Mouse (Mus musculus) myocyte (in vitro differentiated cells): Measurements from ENCODE around the gene Nphs1.

Experiments used
- CEBPB ChIP-seq: IDR thresholded peaks from 2 replicates; pipeline ENCODE4 v1.6.1; 2011; ENCODE audit warnings: mild to moderate bottlenecking, moderate library complexity; ENCODE audit not compliant: poor library complexity, insufficient read depth, severe bottlenecking
- E2F4 ChIP-seq: IDR thresholded peaks from one replicate; pipeline ENCODE4 v1.6.1; 2011; ENCODE audit warnings: mild to moderate bottlenecking, control low read depth, moderate library complexity; ENCODE audit not compliant: insufficient read depth
- MAX ChIP-seq: IDR thresholded peaks from one replicate; pipeline ENCODE4 v1.6.1; 2011; ENCODE audit warnings: low read depth, mild to moderate bottlenecking, control low read depth
- MYOD1 ChIP-seq, 3 experiments: IDR thresholded peaks; one replicate each; pipeline ENCODE4 v1.6.1; 2011; ENCODE audit warnings: control low read depth in 2 of 3, low read depth in 2 of 3, mild to moderate bottlenecking in 2 of 3, moderate library complexity in 1 of 3; ENCODE audit not compliant: insufficient read length in 2 of 3, control insufficient read depth in 1 of 3
- MYOG ChIP-seq, 3 experiments: IDR thresholded peaks; one replicate each; pipeline ENCODE4 v1.6.1; 2011; ENCODE audit warnings: control low read depth in 2 of 3, low read depth in 2 of 3, mild to moderate bottlenecking in 2 of 3; ENCODE audit not compliant: insufficient read length in 2 of 3, control insufficient read depth in 1 of 3, insufficient read depth in 1 of 3
- POLR2A ChIP-seq: IDR thresholded peaks from one replicate; pipeline ENCODE4 v1.6.1; 2011; ENCODE audit warnings: low read depth, mild to moderate bottlenecking, control low read depth, moderate library complexity; ENCODE audit not compliant: insufficient read length
- POLR2AphosphoS2 ChIP-seq: IDR thresholded peaks from one replicate; pipeline ENCODE4 v1.6.1; 2011; ENCODE audit warnings: low read depth, control low read depth; ENCODE audit not compliant: insufficient read length
- REST ChIP-seq: IDR thresholded peaks from one replicate; pipeline ENCODE4 v1.6.1; 2011; ENCODE audit warnings: mild to moderate bottlenecking, control low read depth, moderate library complexity; ENCODE audit not compliant: insufficient read depth, insufficient read length
- SRF ChIP-seq: IDR thresholded peaks from one replicate; pipeline ENCODE4 v1.6.1; 2011; ENCODE audit warnings: low read depth; ENCODE audit not compliant: control insufficient read depth, insufficient read length
- TCF12 ChIP-seq: IDR thresholded peaks from one replicate; pipeline ENCODE4 v1.6.1; 2011; ENCODE audit warnings: mild to moderate bottlenecking, control low read depth; ENCODE audit not compliant: poor library complexity, insufficient read depth, severe bottlenecking
- TCF3 ChIP-seq: IDR thresholded peaks from one replicate; pipeline ENCODE4 v1.6.1; 2011; ENCODE audit warnings: low read depth, control low read depth; ENCODE audit not compliant: insufficient read length
- USF1 ChIP-seq: IDR thresholded peaks from one replicate; pipeline ENCODE4 v1.6.1; 2011; ENCODE audit warnings: low read depth, mild to moderate bottlenecking, control low read depth, moderate library complexity

DNA sequence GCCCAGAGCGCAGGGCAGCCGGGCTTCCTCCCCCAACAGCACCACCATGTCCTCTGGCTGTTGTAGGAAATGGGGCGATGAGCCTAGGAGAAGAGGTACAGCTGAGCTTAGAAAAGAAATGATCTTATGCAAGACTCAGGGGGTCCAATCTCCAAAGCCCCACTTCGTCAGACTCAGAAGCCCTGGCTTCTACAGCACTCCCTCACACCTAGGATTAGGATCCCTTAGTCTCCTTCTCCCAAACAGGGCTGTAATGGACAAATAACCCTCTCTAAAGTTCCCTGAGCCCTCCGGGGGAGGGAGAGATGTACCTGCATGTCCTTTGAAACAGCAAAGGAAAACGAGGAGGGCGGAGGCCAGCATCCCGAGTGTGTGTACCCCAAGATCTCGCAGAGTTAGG is 1.6 kb upstream of the Nphs1 start:
- no peak for TF ChIP-seq POLR2A
- no peak for TF ChIP-seq MYOD1 (IDR thresholded peaks at IDR 0.05; ENCODE audit: control insufficient read depth in 1 of 3, insufficient read length in 2 of 3, low read depth in 2 of 3)
- TF ChIP-seq MYOG (IDR thresholded peaks at IDR 0.05; ENCODE audit: control insufficient read depth in 1 of 3, insufficient read depth in 1 of 3, insufficient read length in 2 of 3, low read depth in 2 of 3) = no peak
- no peak for TF ChIP-seq E2F4
- TF ChIP-seq USF1 = no peak
- no peak for TF ChIP-seq POLR2AphosphoS2
- TF ChIP-seq MAX = no peak
- TF ChIP-seq TCF12 = no peak
- no peak for TF ChIP-seq SRF
- no peak for TF ChIP-seq CEBPB
- no peak for TF ChIP-seq TCF3
- TF ChIP-seq REST = no peak
